Mouse (Mus musculus) ovary, postnatal 36 days (tissue): ENCODE measurements at regions not wholly inside any gene's neighbourhood (a gene's known extent, or its start where the extent isn't known, plus 50 kb on each side); places are given as distances from the start of the nearest gene placed in this dataset.
A peak's percentile ranks its signal among the peaks of the same experiment; 100 is the strongest.
"Not testable (repeated sequence)": the region's sequence is repeated elsewhere in the genome, so short reads cannot be mapped to it uniquely, and the experiment has no call there.

ENCODE experiments used
- DNase-seq: peaks from one replicate; pipeline ENCODE4 v3.0.0; 2022; ENCODE audit warnings: low spot score, mixed read lengths

- no peak for DNase-seq
These were observed 233.9 kb upstream of the Gm11146 start for GRCm38 (mm10) chr16:77835767-77836166.

DNA sequence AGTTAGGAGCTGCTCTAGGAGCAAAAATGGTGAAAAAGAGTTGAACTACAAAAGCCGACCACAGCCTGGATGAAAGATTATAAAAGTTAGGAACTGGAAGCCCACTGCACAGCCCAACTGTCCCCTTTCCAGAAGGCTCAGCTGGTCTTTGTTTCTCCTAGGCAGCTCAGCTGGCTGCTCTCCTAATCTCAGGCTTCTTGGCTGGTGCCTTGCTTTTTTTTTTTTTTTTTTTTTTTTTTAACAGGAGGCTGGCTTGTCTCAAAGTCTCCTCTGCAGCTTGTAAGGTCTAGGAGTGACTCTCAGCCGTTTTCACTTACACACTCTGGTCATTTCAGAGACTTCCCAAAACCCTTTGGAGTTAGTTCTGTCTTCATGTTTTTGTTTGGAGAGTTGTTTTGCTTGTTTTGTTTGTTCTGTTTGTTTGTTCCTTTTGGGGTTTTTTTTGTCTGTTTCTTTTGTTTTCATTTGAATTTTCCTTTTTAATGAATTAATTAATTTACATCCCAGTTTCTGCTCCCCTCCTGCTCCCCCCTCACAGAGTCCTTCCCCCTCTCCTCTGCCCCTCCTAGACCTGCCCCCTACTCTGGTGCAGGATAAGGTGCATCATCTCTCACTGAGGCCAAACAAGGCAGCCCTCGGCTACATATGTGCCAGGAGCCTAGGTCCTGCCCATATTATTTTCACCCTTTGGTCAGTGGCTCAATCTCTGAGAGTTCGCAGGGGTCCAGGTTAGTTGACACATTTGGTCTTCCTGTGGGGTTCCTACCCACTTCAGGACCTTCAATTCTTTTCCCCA lies 225.6 kb upstream of the Gm11146 start:
- DNase-seq: peak; percentile 21

- DNase-seq: no peak
These were observed 197.8 kb upstream of the Gm11146 start for GRCm38 (mm10) chr16:77799709-77800108.

DNA sequence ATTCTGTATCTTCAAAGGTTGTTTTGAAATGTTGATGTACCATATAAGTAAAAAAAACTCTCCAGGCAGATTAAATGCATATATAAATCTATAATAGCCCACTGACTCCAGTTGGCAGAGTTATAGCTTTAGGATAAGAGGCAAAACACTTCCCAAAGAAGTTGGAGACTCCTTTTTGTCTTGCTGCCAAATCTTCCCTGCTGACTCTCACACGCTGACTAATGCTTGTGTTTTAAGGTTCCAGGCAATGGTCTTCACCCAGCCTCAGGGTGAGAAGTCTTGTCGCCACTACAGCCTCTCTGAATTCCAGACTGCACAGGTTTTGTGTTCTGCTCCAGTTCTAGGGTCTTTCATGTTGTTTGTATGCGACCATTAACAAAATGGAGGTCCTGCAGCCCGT lies 195.0 kb upstream of the Gm11146 start:
- DNase-seq: no peak

DNA sequence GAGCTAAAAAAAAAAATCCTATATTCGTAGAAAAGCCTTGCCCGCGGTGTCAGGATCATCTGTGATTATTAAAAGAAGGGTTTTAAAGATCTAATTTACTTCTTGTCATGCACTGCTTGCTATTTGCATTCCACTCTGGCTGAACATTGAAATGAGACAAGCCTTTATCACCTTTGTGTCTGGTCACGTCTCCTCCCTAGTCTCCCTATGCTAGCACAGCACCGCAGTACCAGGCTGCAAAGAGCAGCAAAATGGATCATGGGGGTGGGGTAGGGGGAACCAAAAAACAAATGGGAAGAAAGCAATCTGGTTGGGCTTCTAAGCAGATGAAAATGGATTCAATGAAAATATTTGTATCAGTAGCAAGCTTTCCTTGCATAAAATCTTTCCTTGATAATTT lies 187.8 kb upstream of the Gm11146 start:
- no peak for DNase-seq

GRCm38 (mm10) chr16:77789206-77789605 lies 187.3 kb upstream of the Gm11146 start:
- DNase-seq: no peak

- DNase-seq: no peak
These were observed 186.9 kb upstream of the Gm11146 start for GRCm38 (mm10) chr16:77788781-77789150.

DNA sequence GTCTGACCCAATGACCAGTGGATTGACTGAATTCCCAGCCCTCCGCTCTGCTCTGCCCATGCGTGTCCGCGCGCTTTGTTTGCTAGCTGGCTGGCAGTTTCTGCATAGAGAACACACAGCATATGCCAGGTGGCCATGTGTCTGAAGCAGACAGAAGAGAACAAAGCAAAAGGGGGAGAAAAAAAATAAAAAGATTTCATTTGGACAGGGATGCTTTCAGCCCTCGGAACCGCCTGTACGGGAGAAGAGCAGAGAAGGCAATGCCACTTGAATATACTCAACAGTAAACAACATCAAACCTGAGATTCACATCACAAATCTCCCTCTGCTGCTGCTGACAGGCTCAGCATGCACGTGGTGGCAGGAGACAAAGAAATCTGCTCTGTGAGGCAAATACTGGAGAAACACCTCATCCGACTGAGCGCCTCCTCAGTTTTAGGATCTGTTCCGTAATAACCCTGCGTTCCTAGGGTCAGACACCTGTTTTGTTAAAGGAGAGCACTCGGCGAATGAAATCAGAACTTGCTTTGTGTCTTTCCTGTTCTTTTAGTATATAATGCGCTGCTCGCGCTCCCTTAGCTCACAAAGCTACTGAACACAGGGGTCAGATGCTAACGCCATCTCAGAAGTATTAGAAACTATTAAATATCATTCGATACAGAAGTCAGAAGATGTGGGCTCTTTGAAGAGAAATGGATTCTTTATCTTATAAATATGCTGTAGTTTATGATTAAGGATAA lies 186.3 kb upstream of the Gm11146 start:
- DNase-seq: peak; percentile 13

DNA sequence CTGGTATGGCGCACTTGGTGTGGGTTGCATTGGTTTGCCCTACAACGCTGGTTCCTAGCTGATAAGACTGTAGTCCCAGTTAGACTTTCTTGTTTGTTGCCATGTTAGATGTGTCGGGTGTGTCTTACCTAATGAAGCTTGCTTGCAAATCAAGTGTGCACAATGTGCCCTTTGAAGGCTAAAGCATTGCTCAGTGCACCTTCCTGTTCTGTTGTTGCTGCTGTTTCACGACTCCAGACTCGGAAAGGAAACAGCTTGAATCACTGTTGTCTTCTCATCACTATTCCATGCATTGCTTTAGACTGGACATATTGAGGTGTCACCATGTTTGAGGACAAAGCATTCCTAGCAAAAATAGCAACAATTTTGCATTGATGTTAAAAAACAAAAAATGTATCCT lies 185.1 kb upstream of the Gm11146 start:
- no peak for DNase-seq

DNA sequence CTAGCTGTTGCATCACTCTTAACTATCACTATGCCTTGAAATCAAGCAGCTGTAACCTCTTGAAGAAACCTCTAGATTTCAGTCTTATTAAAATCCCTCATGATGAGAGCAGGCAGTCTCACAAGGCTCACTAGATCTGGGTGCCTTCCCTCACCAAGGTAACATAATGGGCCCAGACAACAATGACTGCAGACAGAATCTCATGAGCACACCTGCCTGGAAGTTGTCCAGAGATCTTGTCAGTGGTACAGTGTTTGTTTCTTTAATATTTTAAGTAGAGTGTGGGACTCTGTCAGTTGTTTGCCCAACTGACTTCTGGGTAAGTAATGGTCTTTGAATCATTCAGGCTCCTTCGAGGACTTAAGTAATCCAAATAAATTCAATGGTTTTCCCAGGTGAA lies 177.1 kb upstream of the Gm11146 start:
- DNase-seq: no peak

- no peak for DNase-seq
These were observed 170.2 kb upstream of the Gm11146 start for GRCm38 (mm10) chr16:77772075-77772474.

GRCm38 (mm10) chr16:77760926-77761347 lies 159.0 kb upstream of the Gm11146 start:
- DNase-seq: no peak

- DNase-seq: no peak
These were observed 158.6 kb upstream of the Gm11146 start for GRCm38 (mm10) chr16:77760479-77760878.

GRCm38 (mm10) chr16:77759997-77760396 lies 158.1 kb upstream of the Gm11146 start:
- DNase-seq: no peak

DNA sequence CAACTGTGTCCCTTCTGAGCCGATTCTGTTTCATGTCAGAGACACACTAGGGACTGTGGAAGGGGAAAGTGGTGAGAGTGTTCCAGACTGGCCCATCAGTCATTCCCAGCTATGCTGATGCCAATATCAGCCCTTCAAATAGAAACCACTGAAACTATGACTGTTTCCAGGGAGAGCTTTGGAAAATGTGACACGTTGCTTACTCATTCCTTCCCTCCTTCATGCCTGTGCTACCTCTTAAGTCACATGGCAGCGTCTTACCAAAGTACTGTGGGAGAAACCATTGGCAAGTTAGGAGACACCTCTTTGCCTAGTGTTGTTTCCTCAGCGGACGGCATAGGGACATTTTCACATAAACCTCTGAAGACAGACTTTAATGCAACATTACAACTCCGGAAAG lies 153.0 kb upstream of the Gm11146 start:
- no peak for DNase-seq

GRCm38 (mm10) chr16:77749474-77749873 lies 147.6 kb upstream of the Gm11146 start:
- DNase-seq: no peak

DNA sequence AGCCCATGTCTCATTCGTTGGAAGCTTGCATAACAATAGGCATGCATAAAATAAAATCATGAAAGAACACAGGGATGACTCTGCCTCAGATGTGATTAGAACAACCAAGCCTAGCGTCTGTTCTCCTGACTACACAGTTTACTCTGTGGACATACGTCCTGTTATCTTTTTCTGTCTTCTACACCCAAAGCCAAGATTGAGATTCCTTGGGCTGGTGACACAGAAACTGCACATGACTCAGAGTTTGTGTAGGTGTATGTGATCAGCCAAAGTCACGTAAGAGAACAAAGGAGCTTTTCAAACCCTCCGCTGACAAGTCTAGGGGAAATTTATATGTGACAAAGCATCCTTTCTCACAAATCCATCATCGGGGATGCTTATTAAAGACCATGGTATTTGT lies 141.9 kb upstream of the Gm11146 start:
- DNase-seq: no peak

GRCm38 (mm10) chr16:77738821-77739220 lies 136.9 kb upstream of the Gm11146 start:
- no peak for DNase-seq

- DNase-seq: no peak
These were observed 117.5 kb upstream of the Gm11146 start for GRCm38 (mm10) chr16:77719377-77719776.

DNA sequence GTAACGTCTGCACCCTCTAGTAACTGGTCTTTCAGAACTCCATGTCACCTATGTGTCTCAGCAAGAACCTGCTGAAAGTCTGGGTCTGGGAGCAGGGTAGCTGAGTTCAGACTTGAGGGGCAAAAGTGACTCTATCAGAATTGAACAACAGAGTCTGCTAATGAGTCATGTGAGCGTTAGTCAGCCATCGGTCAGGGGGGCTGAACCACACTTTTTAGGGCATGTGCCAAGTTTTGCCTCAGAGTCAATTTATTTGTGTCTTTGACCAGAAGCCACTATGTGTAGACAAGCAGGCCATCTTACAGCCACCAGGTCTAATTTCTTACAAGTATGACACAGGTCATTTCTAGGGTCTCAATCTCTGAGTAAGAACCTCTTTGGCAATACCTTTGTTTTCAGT lies 115.9 kb upstream of the Gm11146 start:
- not testable (repeated sequence) for DNase-seq

DNA sequence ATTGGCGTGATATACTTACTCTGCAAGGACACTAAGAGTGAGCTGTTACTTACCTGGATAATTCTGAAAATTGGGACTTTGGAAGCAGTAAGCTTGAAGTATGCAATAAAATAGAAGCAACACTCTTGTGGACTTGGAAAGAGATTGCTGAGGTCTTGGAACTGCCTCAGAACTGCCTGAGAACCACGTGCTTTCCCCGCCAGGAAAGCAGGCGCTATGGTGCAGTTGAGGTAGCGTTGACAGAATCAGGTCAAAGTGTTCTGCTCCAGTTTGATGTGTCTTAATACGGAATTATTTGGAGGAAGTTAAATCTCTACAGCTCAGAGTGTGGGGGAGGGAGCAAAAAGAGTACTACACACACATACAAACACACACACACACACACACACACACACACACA lies 102.8 kb upstream of the Gm11146 start:
- DNase-seq: no peak

DNA sequence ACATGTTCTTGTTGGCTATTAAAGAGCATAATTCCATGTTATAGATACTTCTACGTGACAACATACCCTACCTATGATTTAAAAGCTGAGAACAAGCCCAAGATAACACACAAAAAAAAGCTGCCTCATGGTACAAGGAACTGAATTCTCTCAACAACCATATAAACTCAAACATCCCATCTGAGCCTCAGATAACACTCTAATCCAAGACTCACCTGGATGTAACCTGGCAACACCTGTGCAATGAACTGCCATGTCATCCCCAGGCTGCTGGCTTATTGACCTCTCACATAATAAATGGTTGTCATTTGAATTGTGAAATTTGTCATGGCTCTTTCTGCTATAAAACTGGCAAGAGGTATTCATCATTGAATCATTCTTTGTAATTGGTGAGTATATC lies 93.5 kb upstream of the Gm11146 start:
- DNase-seq: no peak

DNA sequence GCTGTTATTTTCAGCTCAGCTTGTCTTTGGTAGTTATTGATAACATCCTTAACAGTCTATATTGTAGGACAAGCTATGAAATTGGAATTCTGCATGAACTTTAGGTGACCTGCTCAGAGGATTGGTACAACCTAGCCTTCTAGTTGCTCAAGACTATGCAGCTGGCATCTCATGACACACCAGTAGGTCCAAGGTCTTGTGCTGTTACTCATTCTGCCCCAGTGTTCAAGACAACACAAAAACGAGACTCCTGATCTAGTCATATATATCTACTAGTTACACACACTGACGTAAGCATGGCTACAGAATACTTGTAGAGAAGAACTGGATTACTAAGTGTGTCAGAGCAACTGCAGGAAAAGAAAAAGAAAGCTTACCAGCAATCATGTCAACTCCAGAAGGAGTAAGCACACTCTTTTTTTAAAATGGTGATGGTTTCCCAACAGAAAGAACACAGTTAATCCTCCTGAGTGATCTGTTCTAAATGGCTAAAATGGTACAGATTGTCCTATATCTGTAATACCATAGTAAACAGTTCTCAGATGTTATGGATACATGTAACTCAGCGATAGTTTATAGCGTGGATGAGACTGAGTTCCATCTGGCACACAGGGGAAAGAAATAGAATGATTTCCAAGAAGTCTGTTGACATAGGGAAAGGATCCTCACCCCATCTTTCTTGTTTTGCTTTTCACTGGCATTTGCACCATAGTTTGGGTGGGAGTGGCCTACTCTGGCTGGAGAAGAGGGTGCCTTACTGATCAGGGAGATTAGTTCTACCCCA lies 85.4 kb upstream of the Gm11146 start:
- no peak for DNase-seq
